12 mouse cellular contexts compared by ENCODE assay signal in the genomic region with DNA sequence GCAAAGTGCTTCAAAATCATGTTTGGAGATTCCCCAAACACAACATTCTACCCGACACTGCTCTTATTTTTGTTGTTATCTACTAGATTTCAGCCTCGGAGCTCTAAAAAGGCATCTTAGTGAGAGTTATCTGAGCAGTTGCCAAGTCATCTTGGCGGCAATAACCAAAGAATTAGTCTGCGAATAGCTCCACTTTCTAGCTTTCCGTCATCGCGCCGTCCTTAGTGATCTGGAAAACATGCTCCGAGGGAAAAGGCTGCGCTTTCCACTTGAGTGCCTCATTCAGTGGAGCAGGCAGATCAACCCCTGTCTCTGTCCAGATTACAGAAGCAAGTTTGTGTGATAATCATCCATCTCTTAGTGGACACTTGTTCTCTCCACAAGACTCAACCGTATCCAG. TPM values are rescaled to one million over a fixed set of nuclear protein-coding genes. Genes with fewer than 3 reads are reported as not detected.
DNase-seq lines count a peak whose midpoint lies in the region; ATAC-seq lines count a peak whose summit lies in the region.
"Had no signal": no experiment of that assay in that cellular context is flagged by ENCODE, and none has a peak within 500 bp of the region (broad histone marks: within the 10 kb centered on the region; RNA-seq: fewer than 3 reads in every experiment).

No protein-coding gene starts in this region.

- H3K4me2 ChIP-seq in forebrain, embryonic 16.5 days (ENCODE audit: low read length) = no peak overlapping the region
- peak overlapping the region; percentile 43 for H3K4me2 ChIP-seq in heart, embryonic 11.5 days
- no peak overlapping the region for H3K4me2 ChIP-seq in midbrain, embryonic 13.5 days (replicated peaks)
- H3K4me2 ChIP-seq: intestine, embryonic 15.5 days; liver, embryonic 13.5 days; stomach, embryonic 15.5 days had no signal

- peak; percentile 38; the same call in 1 of the 2 replicates for ATAC-seq in forebrain, embryonic 16.5 days
- ATAC-seq in heart, embryonic 11.5 days (replicated peaks; ENCODE audit: insufficient number of reproducible peaks, low FRiP score, low TSS enrichment) = no peak
- no peak for ATAC-seq in midbrain, embryonic 13.5 days
- ATAC-seq: CD4-positive, CD25-positive, alpha-beta regulatory T cell, adult 4 months; intestine, embryonic 15.5 days had no signal

- no peaks in the 10 kb centered on the region for H3K9me3 ChIP-seq in forebrain, embryonic 16.5 days (ENCODE audit: control insufficient read depth, low read length)
- no peaks in the 10 kb centered on the region for H3K9me3 ChIP-seq in forebrain, embryonic 10.5 days
- no peaks in the 10 kb centered on the region for H3K9me3 ChIP-seq in heart, embryonic 11.5 days (replicated peaks; ENCODE audit: control insufficient read depth, low read length)
- H3K9me3 ChIP-seq in midbrain, embryonic 13.5 days = no peaks in the 10 kb centered on the region
- H3K9me3 ChIP-seq: intestine, embryonic 15.5 days; liver, embryonic 13.5 days; stomach, embryonic 15.5 days had no signal

- WGBS in forebrain, embryonic 16.5 days = 72% methylated on average over 11 of the region's 11 CpGs
- 92% methylated on average over 11 of the region's 11 CpGs for WGBS in forebrain, embryonic 10.5 days
- 35% methylated on average over 11 of the region's 11 CpGs for WGBS in heart, embryonic 11.5 days (ENCODE audit: insufficient replicate concordance)
- 84% methylated on average over 11 of the region's 11 CpGs for WGBS in midbrain, embryonic 13.5 days

- H3K27me3 ChIP-seq in forebrain, embryonic 16.5 days (replicated peaks; ENCODE audit: control insufficient read depth, insufficient read depth, low read length) = no peaks in the 10 kb centered on the region
- peaks cover 5% of the 10 kb centered on the region; the same call in 1 of the 2 replicates for H3K27me3 ChIP-seq in forebrain, embryonic 10.5 days (ENCODE audit: poor library complexity, severe bottlenecking)
- no peaks in the 10 kb centered on the region for H3K27me3 ChIP-seq in heart, embryonic 11.5 days (ENCODE audit: control insufficient read depth, insufficient read depth, low read length)
- H3K27me3 ChIP-seq in midbrain, embryonic 13.5 days = no peaks in the 10 kb centered on the region
- H3K27me3 ChIP-seq: intestine, embryonic 15.5 days; liver, embryonic 13.5 days; stomach, embryonic 15.5 days had no signal

- H3K4me3 ChIP-seq in forebrain, embryonic 16.5 days (replicated peaks; ENCODE audit: low read length) = no peak overlapping the region
- no peak overlapping the region for H3K4me3 ChIP-seq in forebrain, embryonic 10.5 days
- no peak overlapping the region for H3K4me3 ChIP-seq in heart, embryonic 11.5 days (ENCODE audit: low read depth, low read length)
- no peak overlapping the region for H3K4me3 ChIP-seq in midbrain, embryonic 13.5 days (replicated peaks)
- H3K4me3 ChIP-seq: intestine, embryonic 15.5 days; liver, embryonic 13.5 days; stomach, embryonic 15.5 days had no signal

- DNase-seq in forebrain, embryonic 10.5 days (ENCODE audit: extremely low spot score, low spot score) = no peak
- DNase-seq in lung, postnatal 14 days = peak; percentile 28
- DNase-seq in lung, adult 18-20 months = no peak
- peak; percentile 66 for DNase-seq in kidney, postnatal 14 days
- DNase-seq in left cerebral cortex, adult 18-20 months (ENCODE audit: low spot score in 2 of 2) = no peak
- DNase-seq: liver, embryonic 13.5 days had no signal

- H3K9ac ChIP-seq in forebrain, embryonic 16.5 days (replicated peaks; ENCODE audit: low read depth, low read length) = no peak overlapping the region
- H3K9ac ChIP-seq in heart, embryonic 11.5 days (ENCODE audit: low read depth, low read length) = no peak overlapping the region
- no peak overlapping the region for H3K9ac ChIP-seq in midbrain, embryonic 13.5 days (replicated peaks)
- H3K9ac ChIP-seq: intestine, embryonic 15.5 days; liver, embryonic 13.5 days; stomach, embryonic 15.5 days had no signal

- no peaks in the 10 kb centered on the region; the same call in 1 of the 2 replicates for H3K4me1 ChIP-seq in forebrain, embryonic 16.5 days (replicated peaks; ENCODE audit: control insufficient read depth, insufficient read depth, low read length)
- H3K4me1 ChIP-seq in forebrain, embryonic 10.5 days = peaks cover 6% of the 10 kb centered on the region
- peaks cover 6% of the 10 kb centered on the region; the same call in 1 of the 2 replicates for H3K4me1 ChIP-seq in heart, embryonic 11.5 days (ENCODE audit: control insufficient read depth, insufficient read depth, low read length)
- H3K4me1 ChIP-seq in midbrain, embryonic 13.5 days (replicated peaks) = no peaks in the 10 kb centered on the region
- H3K4me1 ChIP-seq: intestine, embryonic 15.5 days; stomach, embryonic 15.5 days had no signal

- no peaks in the 10 kb centered on the region for H3K36me3 ChIP-seq in forebrain, embryonic 16.5 days (ENCODE audit: control insufficient read depth, insufficient read depth)
- H3K36me3 ChIP-seq in forebrain, embryonic 10.5 days (replicated peaks) = no peaks in the 10 kb centered on the region
- no peaks in the 10 kb centered on the region for H3K36me3 ChIP-seq in heart, embryonic 11.5 days (ENCODE audit: control insufficient read depth, insufficient read depth, low read length)
- no peaks in the 10 kb centered on the region for H3K36me3 ChIP-seq in midbrain, embryonic 13.5 days
- H3K36me3 ChIP-seq: intestine, embryonic 15.5 days; liver, embryonic 13.5 days; stomach, embryonic 15.5 days had no signal

- H3K27ac ChIP-seq in forebrain, embryonic 16.5 days (ENCODE audit: low read length) = no peak overlapping the region
- no peak overlapping the region for H3K27ac ChIP-seq in forebrain, embryonic 10.5 days
- no peak overlapping the region for H3K27ac ChIP-seq in heart, embryonic 11.5 days (ENCODE audit: low read depth, low read length)
- no peak overlapping the region for H3K27ac ChIP-seq in midbrain, embryonic 13.5 days
- H3K27ac ChIP-seq: intestine, embryonic 15.5 days; liver, embryonic 13.5 days; stomach, embryonic 15.5 days had no signal

RNA-seq across cellular contexts. Expression of a gene that starts 44.4 kb away (rescaled TPM):
- polyA plus RNA-seq in forebrain, embryonic 16.5 days (2015; fragmentation: Nextera tagmentation; extraction: Ambion mirVana) = 5.8 and 8.2 TPM in 2 replicates
- polyA plus RNA-seq in forebrain, embryonic 10.5 days (2016; fragmentation: Nextera tagmentation; extraction: Ambion mirVana) = 9.5 and 10.4 TPM in 2 replicates
- 59.6 and 68.1 TPM in 2 replicates for polyA plus RNA-seq in heart, embryonic 11.5 days (2014; fragmentation: Nextera tagmentation; extraction: Ambion mirVana)
- 7.0 and 8.5 TPM in 2 replicates for polyA plus RNA-seq in midbrain, embryonic 13.5 days (2015; fragmentation: Nextera tagmentation; extraction: Ambion mirVana)
- total RNA-seq in left cerebral cortex, adult 18-20 months (2021) = 1 to 10 TPM; 3.7 to 5.9 TPM

Comparison
In these comparisons a context has a peak if more than half of its experiments do, and no peak if none do; other contexts are left out.
1. DNase-seq: peak in lung, postnatal 14 days (single experiment) and kidney, postnatal 14 days (single experiment); none in forebrain, embryonic 10.5 days (single experiment), lung, adult 18-20 months (0 of 2) and left cerebral cortex, adult 18-20 months (0 of 2).